Mouse (Mus musculus) CH12.LX (cell line): ENCODE data around the gene Ldlrad1. TPM values are rescaled to one million over a fixed set of nuclear protein-coding genes. Genes with fewer than 3 reads are reported as not detected.

ENCODE experiments used
- DNase-seq: peaks from one replicate; pipeline ENCODE4 v3.0.0-alpha.2; 2013; ENCODE audit errors: extremely low read depth
- H3K27ac ChIP-seq: 2 replicates; pipeline ENCODE4 v1.5.1; 2012; ENCODE audit warnings: low read depth, mild to moderate bottlenecking, control low read depth, moderate library complexity; ENCODE audit not compliant: insufficient read depth
- H3K27me3 ChIP-seq: replicated peaks from 2 replicates; pipeline ENCODE3; 2012; ENCODE audit warnings: inconsistent platforms
- H3K36me3 ChIP-seq, 2 experiments: replicated peaks in 1 of 2; 2 replicates each; pipeline versions ENCODE3 to v1.6.1; 2012; ENCODE audit warnings: inconsistent platforms in 1 of 2, low read length in 1 of 2, mild to moderate bottlenecking in 1 of 2, mixed read lengths in 1 of 2, moderate library complexity in 1 of 2; ENCODE audit not compliant: control insufficient read depth in 1 of 2, insufficient read depth in 1 of 2
- H3K4me1 ChIP-seq, 2 experiments: 2 replicates each; pipeline ENCODE4 v1.6.1; 2012; ENCODE audit warnings: inconsistent platforms in 1 of 2, moderate library complexity in 1 of 2; ENCODE audit not compliant: insufficient read depth in 2 of 2, control insufficient read depth in 1 of 2
- H3K4me2 ChIP-seq: 2 replicates; pipeline ENCODE4 v1.6.1; 2012; ENCODE audit warnings: low read depth, mild to moderate bottlenecking, control low read depth; ENCODE audit not compliant: poor library complexity, insufficient read depth, severe bottlenecking
- H3K4me3 ChIP-seq, 3 experiments: fragments of 150-350 bp in 1 of 3; sonication (generic) in 1 of 3; replicated peaks in 1 of 3; 2 replicates each; pipeline versions ENCODE3 to v1.5.1; 2011 to 2012; ENCODE audit warnings: low read depth in 2 of 3, low read length in 2 of 3, mild to moderate bottlenecking in 2 of 3, moderate library complexity in 2 of 3, control low read depth in 1 of 3, improper control_type of control experiment in 1 of 3, inconsistent platforms in 1 of 3, mixed read lengths in 1 of 3; ENCODE audit not compliant: poor library complexity in 1 of 3
- H3K79me2 ChIP-seq: replicated peaks from 2 replicates; pipeline ENCODE4 v1.6.1; 2012; ENCODE audit warnings: mild to moderate bottlenecking, moderate library complexity; ENCODE audit not compliant: control insufficient read depth, poor library complexity, insufficient read depth, severe bottlenecking; ENCODE audit errors: extremely low read depth
- H3K9ac ChIP-seq: 2 replicates; pipeline ENCODE4 v1.6.1; 2012; ENCODE audit warnings: low read depth, mild to moderate bottlenecking, control low read depth, moderate library complexity; ENCODE audit not compliant: insufficient read depth
- H3K9me3 ChIP-seq: replicated peaks from 2 replicates; pipeline ENCODE3; 2012; ENCODE audit warnings: low read length, inconsistent platforms, mixed read lengths
- BHLHE40 ChIP-seq: IDR thresholded peaks from 2 replicates; pipeline ENCODE4 v1.6.1; 2011; ENCODE audit warnings: mild to moderate bottlenecking, low read depth, low read length, improper control_type of control experiment
- CTCF ChIP-seq, 2 experiments: IDR thresholded peaks in 1 of 2; conservative IDR thresholded peaks in 1 of 2; 2 replicates each; pipeline ENCODE4 v1.5.1; 2011 to 2012; ENCODE audit warnings: low read depth in 2 of 2, low read length in 2 of 2, improper control_type of control experiment in 1 of 2, inconsistent platforms in 1 of 2, mild to moderate bottlenecking in 1 of 2, moderate library complexity in 1 of 2
- E2F4 ChIP-seq: IDR thresholded peaks from 2 replicates; pipeline ENCODE4 v1.6.1; 2011; ENCODE audit warnings: low read depth, low read length, improper control_type of control experiment; ENCODE audit not compliant: insufficient replicate concordance
- ELF1 ChIP-seq: IDR thresholded peaks from 2 replicates; pipeline ENCODE4 v1.6.1; 2014; ENCODE audit warnings: low read depth, mild to moderate bottlenecking, inconsistent platforms, low read length, improper control_type of control experiment
- EP300 ChIP-seq: IDR thresholded peaks from 2 replicates; pipeline ENCODE4 v1.6.1; 2011; ENCODE audit warnings: low read length, improper control_type of control experiment
- ETS1 ChIP-seq: conservative IDR thresholded peaks from 2 replicates; pipeline ENCODE4 v1.6.1; 2012; ENCODE audit warnings: low read depth, mild to moderate bottlenecking, inconsistent platforms, low read length, improper control_type of control experiment, moderate library complexity
- IRF4 ChIP-seq: IDR thresholded peaks from 2 replicates; pipeline ENCODE4 v1.6.1; 2014; ENCODE audit warnings: low read depth, mild to moderate bottlenecking, inconsistent platforms, low read length, improper control_type of control experiment
- JUN ChIP-seq: IDR thresholded peaks from 2 replicates; pipeline ENCODE4 v1.6.1; 2011; ENCODE audit warnings: low read depth, mild to moderate bottlenecking, low read length, improper control_type of control experiment, moderate library complexity; ENCODE audit not compliant: insufficient read depth
- MAZ ChIP-seq: IDR thresholded peaks from 2 replicates; pipeline ENCODE4 v1.6.1; 2012; ENCODE audit warnings: low read depth, mild to moderate bottlenecking, inconsistent platforms, low read length, improper control_type of control experiment, moderate library complexity
- NELFE ChIP-seq: IDR thresholded peaks from 2 replicates; pipeline ENCODE4 v1.6.1; 2011; ENCODE audit warnings: low read depth, low read length, improper control_type of control experiment
- PAX5 ChIP-seq: IDR thresholded peaks from 2 replicates; pipeline ENCODE4 v1.6.1; 2012; ENCODE audit warnings: low read length, inconsistent platforms, mixed read lengths
- SMC3 ChIP-seq: IDR thresholded peaks from 2 replicates; pipeline ENCODE4 v1.6.1; 2011; ENCODE audit warnings: low read depth, low read length, improper control_type of control experiment
- TCF12 ChIP-seq: IDR thresholded peaks from 2 replicates; pipeline ENCODE4 v1.6.1; 2014; ENCODE audit warnings: low read depth, mild to moderate bottlenecking, inconsistent platforms, low read length, improper control_type of control experiment
- USF1 ChIP-seq: IDR thresholded peaks from 2 replicates; pipeline ENCODE4 v1.6.1; 2014; ENCODE audit warnings: low read depth, mild to moderate bottlenecking, inconsistent platforms, low read length, improper control_type of control experiment
- USF2 ChIP-seq: conservative IDR thresholded peaks from 2 replicates; pipeline ENCODE4 v1.6.1; 2011; ENCODE audit warnings: low read depth, low read length, improper control_type of control experiment
- ZNF384 ChIP-seq: IDR thresholded peaks from 2 replicates; pipeline ENCODE4 v1.6.1; 2012; ENCODE audit warnings: low read depth, low read length, improper control_type of control experiment, inconsistent platforms
- dilution Hi-C: fragments of 300-500 bp; cut with MboI; formaldehyde crosslinking; loops from 2 replicates; pipeline ENCODE4 v1.14.3; 2020; ENCODE audit warnings: low sequenced_read_pairs; ENCODE audit not compliant: extremely low pct_unique_long_range_greater_than_20kb, extremely low pct_ligation_motif_present
- in situ Hi-C: fragments of 300-500 bp; cut with MboI; formaldehyde crosslinking; loops from 3 replicates; pipeline ENCODE4 v1.14.3; 2019; ENCODE audit warnings: low sequenced_read_pairs, low pct_ligation_motif_present, low pct_unique_long_range_greater_than_20kb, mixed read lengths
- polyA plus RNA-seq: library from polyadenylated mRNA; unstranded; fragments of >175 nt; gene quantifications from 2 replicates; pipeline ENCODE4 v1.2.1, GENCODE M21; 2012; ENCODE audit warnings: low read depth; ENCODE audit not compliant: insufficient read length
- total RNA-seq, 2 experiments: library from RNA; depleted of rRNA; stranded (reverse); fragments of 300-350 nt in 1 of 2; fragments of >200 nt in 1 of 2; gene quantifications; 2 replicates each; pipeline ENCODE4 v1.2.3; 2012 to 2014

The Ldlrad1 gene
- total and polyA plus RNA-seq, 3 experiments, result not detected

DNA sequence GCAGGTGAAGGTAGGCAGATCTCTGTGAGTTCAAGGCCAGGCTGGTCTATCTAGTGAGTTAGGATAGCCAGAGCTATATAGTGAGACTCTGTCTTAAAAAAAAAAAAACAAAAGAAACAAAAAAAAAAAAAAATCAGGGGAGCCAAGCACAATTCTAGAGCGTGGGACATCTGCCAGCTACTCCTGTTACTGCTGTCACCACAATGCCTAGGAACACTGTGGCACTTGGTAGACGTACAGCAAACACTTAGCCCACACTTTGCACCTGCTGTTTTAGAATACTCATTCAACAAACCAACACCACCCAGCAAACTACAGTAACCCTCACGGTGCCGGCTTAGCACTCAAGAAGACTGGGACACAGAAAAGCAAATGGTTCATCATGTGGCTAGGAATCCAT, 2.5 kb downstream of the Ldlrad1 start:
- TF ChIP-seq MAZ, result no peak
- Histone ChIP-seq H3K27me3 (no peaks in the 10 kb centered on the region), H3K79me2 (no peaks in the 10 kb centered on the region), H3K4me3 (no peak overlapping the region), H3K27ac (no peak overlapping the region), H3K9me3 (no peaks in the 10 kb centered on the region), H3K4me2 (no peak overlapping the region), H3K9ac (no peak overlapping the region), H3K36me3 (peaks cover 11 to 40% of the 10 kb centered on the region in 2 experiments), H3K4me1 (peaks cover 8 to 12% of the 10 kb centered on the region in 2 experiments)
- in situ Hi-C loops, result no loop called here
- DNase-seq, result no peak
- dilution Hi-C loops, result no loop called here

DNA sequence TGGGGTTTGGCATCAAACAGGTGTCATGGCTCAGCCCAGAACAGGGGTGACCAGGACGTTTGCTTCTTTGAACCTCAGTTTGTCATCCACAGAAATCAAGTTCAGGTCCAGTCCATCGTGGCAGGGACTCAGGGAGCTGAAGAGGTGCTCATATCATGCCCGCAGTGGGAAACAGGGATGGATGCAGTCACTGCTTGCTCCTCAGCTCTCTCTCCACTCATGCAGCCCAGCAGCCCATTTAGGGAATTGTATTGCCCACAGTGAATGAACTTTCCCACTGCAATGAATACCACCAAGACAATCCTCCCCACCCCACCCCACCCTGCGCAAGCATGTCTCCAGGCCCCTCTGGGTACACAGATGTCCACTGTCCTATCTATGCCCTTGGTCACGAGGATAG, 3.0 kb downstream of the Ldlrad1 start:
- H3K4me1 ChIP-seq, result peaks cover 8 to 12% of the 10 kb centered on the region in 2 experiments

DNA sequence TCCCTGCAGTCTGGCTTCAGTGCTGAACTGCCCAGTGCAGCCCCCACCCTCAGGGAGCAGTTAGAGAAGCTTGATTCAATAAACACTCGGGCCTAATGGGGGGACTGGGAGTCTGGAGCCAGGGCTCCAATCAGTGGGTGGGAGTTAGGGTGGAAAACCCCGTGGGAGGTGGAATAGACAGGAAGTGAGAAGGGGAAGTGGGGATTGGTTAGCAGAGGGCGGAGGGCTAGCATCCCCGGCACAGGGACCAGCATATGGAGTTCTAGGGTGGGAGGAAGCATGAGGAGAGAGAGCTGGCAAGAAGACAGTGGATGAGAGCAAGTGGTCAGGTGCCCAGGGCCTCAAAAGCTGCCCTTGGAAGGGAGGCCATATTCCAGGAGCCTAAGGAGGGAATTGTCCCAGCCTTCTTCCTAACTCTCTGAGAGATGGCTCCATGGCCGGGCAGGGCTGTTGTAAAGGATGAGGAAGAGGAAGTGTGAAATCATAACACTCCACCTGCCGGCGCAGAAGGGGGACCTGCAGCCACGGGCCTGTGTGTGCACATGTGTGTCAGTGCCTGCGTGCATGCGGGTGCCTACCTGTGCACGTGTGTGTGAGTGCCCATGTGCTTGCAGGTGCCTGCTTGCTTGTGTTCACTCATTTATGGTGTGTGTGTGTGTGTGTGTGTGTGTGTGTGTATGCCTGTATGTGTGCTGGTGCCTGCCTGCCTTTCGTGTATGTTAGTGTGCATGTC, 4.5 kb downstream of the Ldlrad1 start:
- Histone ChIP-seq H3K4me3 (peak overlapping the region in 1 of 3 experiments; percentile 29), H3K27ac (no peak overlapping the region), H3K36me3 (peaks cover 5 to 22% of the 10 kb centered on the region in 2 experiments), H3K9me3 (no peaks in the 10 kb centered on the region), H3K9ac (no peak overlapping the region), H3K27me3 (no peaks in the 10 kb centered on the region), H3K4me2 (no peak overlapping the region), H3K79me2 (no peaks in the 10 kb centered on the region), H3K4me1 (peaks cover 8 to 16% of the 10 kb centered on the region in 2 experiments)
- in situ Hi-C loops (no loop called here), dilution Hi-C loops (no loop called here)
- peak; percentile 29 for DNase-seq
- TF ChIP-seq SMC3 (peak; percentile 20; the same call in 1 of the 2 replicates), CTCF (conservative IDR thresholded peaks at IDR 0.05 in 1 of 2, IDR thresholded peaks at IDR 0.05 in 1 of 2; ENCODE audit: low read depth in 2 of 2, low read length in 2 of 2) (peak in 1 of 2 experiments; percentile 29; a peak in 1 of 4 replicates), BHLHE40 (peak; percentile 52; the same call in 1 of the 2 replicates), JUN (no peak), ETS1 (no peak), E2F4 (no peak)

More for the DNA sequence above, 3.0 kb downstream of the Ldlrad1 start:
- no peak for TF ChIP-seq IRF4
- no peak for TF ChIP-seq ZNF384
- TF ChIP-seq NELFE, result no peak
- TF ChIP-seq TCF12, result no peak
- no peak for TF ChIP-seq USF2
- no peak for TF ChIP-seq JUN
- no peak for TF ChIP-seq SMC3
- no peak for TF ChIP-seq USF1
- no peak for TF ChIP-seq EP300
- TF ChIP-seq E2F4, result no peak
- no peak for TF ChIP-seq ELF1
- TF ChIP-seq PAX5, result no peak
- in situ Hi-C loops (no loop called here), dilution Hi-C loops (no loop called here)
- Histone ChIP-seq H3K4me3 (no peak overlapping the region), H3K79me2 (no peaks in the 10 kb centered on the region), H3K9me3 (no peaks in the 10 kb centered on the region), H3K27ac (no peak overlapping the region), H3K27me3 (no peaks in the 10 kb centered on the region), H3K4me2 (no peak overlapping the region), H3K9ac (no peak overlapping the region), H3K36me3 (peaks cover 11 to 35% of the 10 kb centered on the region in 2 experiments)
- no peak for DNase-seq
